Mouse (Mus musculus): ENCODE data around the gene Nipal1. TPM values are rescaled to one million over a fixed set of nuclear protein-coding genes. Genes with fewer than 3 reads are reported as not detected.

Gene Nipal1
- polyA plus RNA-seq, 1 experiment from 2014 or later: 15.2 TPM

Other genes starting within 250 kb of the Nipal1 start
- 0.16 and 0.27 TPM in 2 replicates for gene Corin, start 143.3 kb upstream of the Nipal1 start, polyA plus RNA-seq (2014; fragmentation: Nextera tagmentation; extraction: Ambion mirVana)
- gene Nfxl1, start 88.1 kb upstream of the Nipal1 start, polyA plus RNA-seq (2014; fragmentation: Nextera tagmentation; extraction: Ambion mirVana): 22.5 and 24.0 TPM in 2 replicates
- not detected in 2 replicates for gene Zar1, start 66.5 kb upstream of the Nipal1 start, polyA plus RNA-seq (2014; fragmentation: Nextera tagmentation; extraction: Ambion mirVana)
- 0.57 and 0.65 TPM in 2 replicates for gene Gm5868, start 60.2 kb upstream of the Nipal1 start, polyA plus RNA-seq (2014; fragmentation: Nextera tagmentation; extraction: Ambion mirVana)
- gene Cnga1, start 3.5 kb upstream of the Nipal1 start, polyA plus RNA-seq (2014; fragmentation: Nextera tagmentation; extraction: Ambion mirVana): not detected in 2 replicates
- 0.22 and 0.23 TPM in 2 replicates for gene Txk, start 105.0 kb downstream of the Nipal1 start, polyA plus RNA-seq (2014; fragmentation: Nextera tagmentation; extraction: Ambion mirVana)
- 10.6 and 13.7 TPM in 2 replicates for gene Tec, start 220.7 kb downstream of the Nipal1 start, polyA plus RNA-seq (2014; fragmentation: Nextera tagmentation; extraction: Ambion mirVana)

All from intestine, embryonic 14.5 days (tissue).